Mouse (Mus musculus) erythroblast, embryonic 14.5 days (primary cell): Measurements from ENCODE around the gene Ube2l6. TPM values are rescaled to one million over a fixed set of nuclear protein-coding genes. Genes with fewer than 3 reads are reported as not detected.
A peak's percentile ranks its signal among the peaks of the same experiment; 100 is the strongest.

Source experiments
- H3K27me3 ChIP-seq: 2 replicates; pipeline ENCODE4 v1.6.1; 2012; ENCODE audit warnings: inconsistent platforms; ENCODE audit not compliant: control insufficient read depth
- H3K36me3 ChIP-seq: 2 replicates; pipeline ENCODE4 v1.6.1; 2012; ENCODE audit warnings: mild to moderate bottlenecking, inconsistent platforms; ENCODE audit not compliant: control insufficient read depth
- H3K4me1 ChIP-seq: 2 replicates; pipeline ENCODE4 v1.6.1; 2012; ENCODE audit warnings: inconsistent platforms; ENCODE audit not compliant: control insufficient read depth
- H3K4me3 ChIP-seq: replicated peaks from 2 replicates; pipeline ENCODE3; 2012; ENCODE audit warnings: moderate library complexity, mild to moderate bottlenecking, inconsistent platforms
- H3K9me3 ChIP-seq: 2 replicates; pipeline ENCODE4 v1.6.1; 2012; ENCODE audit warnings: low read length, inconsistent platforms, mixed read lengths; ENCODE audit not compliant: control insufficient read depth
- GATA1 ChIP-seq: IDR thresholded peaks from 2 replicates; pipeline ENCODE4 v1.6.1; 2012; ENCODE audit warnings: low read length, inconsistent platforms, mixed read lengths
- TAL1 ChIP-seq: IDR thresholded peaks from 3 replicates; pipeline ENCODE4 v1.6.1; 2012; ENCODE audit warnings: low read length, inconsistent platforms, mixed read lengths
- polyA plus RNA-seq: library from polyadenylated mRNA; stranded (reverse); fragments of >175 nt; gene quantifications from 2 replicates; pipeline ENCODE4 v1.2.3, GENCODE M21; 2012

The Ube2l6 gene
- polyA plus RNA-seq, 1 experiment, result 9.9 TPM

DNA sequence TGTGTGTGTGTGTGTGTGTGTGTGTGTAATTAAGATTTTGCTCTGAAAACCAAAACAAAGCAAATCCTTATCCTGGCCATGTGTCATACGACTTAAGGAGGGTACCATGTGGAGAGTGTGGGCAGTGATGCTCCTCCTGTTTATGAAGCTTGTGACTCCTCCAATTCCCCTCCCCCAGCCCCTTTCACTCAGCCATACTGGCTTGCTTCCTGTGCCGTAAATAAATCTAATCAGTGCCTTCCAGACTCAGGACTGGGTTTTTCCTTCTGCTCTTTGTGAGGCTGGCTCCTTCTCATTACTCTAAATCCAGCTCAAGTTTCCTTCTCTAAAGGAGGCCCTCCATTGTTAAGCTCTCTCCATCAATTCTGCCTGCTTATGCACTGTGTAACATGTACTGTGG lies 24.6 kb downstream of the Ube2l6 start:
- peaks cover 72% of the 10 kb centered on the region for H3K27me3 ChIP-seq
- peaks cover 62% of the 10 kb centered on the region for H3K4me1 ChIP-seq
- no peak for TF ChIP-seq TAL1
- TF ChIP-seq GATA1, result no peak

DNA sequence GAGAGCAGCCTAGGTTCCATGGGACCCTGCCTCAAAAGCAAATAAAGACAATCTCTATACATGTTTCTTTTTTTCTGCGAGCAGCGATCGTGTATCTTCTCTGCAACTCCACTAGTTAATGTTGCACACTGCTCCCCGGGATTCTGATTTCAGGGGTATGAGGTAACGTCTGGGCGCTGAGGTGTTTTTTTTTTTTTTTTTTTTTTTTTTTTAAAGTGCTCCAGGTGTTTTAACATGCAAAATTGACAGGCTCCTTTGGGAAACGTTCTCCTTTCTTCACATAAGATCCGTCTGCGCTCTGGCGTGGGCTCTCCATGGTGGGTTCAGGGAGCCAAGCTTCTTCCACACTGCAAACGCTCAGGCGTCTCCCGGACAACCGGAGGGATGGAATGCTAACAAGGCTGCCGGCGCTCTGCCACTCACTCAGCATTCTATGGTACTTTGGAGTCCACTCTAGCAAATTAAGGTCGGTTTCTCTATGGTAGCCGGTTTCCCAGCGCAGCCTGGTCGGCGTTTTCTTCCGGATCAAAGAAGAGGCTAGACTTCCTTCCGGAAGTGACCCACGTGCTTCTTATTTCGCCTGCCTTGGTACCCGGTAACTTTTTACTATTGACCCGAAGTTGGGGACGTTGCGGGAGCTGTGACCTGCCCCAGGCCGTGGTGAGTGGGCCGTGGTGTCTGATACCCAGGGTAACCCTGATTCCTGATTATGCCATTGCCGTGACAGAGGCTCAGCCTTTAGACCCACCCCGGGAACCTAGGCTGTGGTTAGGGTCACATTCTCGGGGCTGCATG lies 28.1 kb downstream of the Ube2l6 start, which contains the start of gene Timm10:
Gene Timm10 (plus strand): TSS at position 510 of the 795 bp plus-strand sequence.
- Histone ChIP-seq H3K36me3 (peaks cover 35% of the 10 kb centered on the region), H3K27me3 (peaks cover 37% of the 10 kb centered on the region), H3K4me1 (peaks cover 78% of the 10 kb centered on the region), H3K4me3 (peak within 1 kb of the TSS; percentile 88), H3K9me3 (peaks cover 4% of the 10 kb centered on the region)
- TF ChIP-seq GATA1 (no peak), TAL1 (no peak)

More for the DNA sequence above, 24.6 kb downstream of the Ube2l6 start:
- peaks cover under 1% of the 10 kb centered on the region for H3K9me3 ChIP-seq
- H3K4me3 ChIP-seq, result no peak overlapping the region
- H3K36me3 ChIP-seq, result peaks cover 3% of the 10 kb centered on the region

DNA sequence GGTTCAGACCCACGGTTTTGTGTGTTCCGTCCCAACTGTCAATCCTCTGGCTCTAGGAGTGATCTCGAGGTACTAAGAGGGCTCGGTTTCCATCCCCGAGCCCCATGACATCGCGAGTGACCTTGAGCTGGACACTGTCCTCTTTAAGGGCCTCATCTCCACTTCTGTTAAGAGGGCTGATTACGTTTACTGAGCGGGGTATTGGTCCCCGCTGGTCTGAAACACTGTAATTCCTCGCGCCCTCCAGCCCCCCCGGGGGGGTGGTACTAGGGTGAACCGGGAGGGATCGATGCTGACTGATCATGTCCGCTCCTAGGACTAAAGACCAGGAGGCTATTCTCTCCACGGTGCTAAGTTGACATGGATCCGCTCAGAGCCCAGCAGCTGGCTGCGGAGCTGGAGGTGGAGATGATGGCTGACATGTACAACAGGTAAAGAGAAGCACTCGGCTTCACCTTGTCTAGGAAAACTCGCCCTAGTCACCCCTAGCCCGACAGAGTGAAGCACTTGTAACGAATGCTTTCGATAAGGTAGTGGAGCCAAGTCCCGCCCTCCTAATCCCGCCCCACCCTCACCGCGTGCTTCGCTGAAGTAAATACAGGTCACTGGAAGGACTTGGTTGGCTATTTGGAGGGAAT lies 28.8 kb downstream of the Ube2l6 start:
- H3K4me1 ChIP-seq, result peaks cover 78% of the 10 kb centered on the region
- peaks cover 40% of the 10 kb centered on the region for H3K36me3 ChIP-seq
- TF ChIP-seq TAL1, result no peak
- TF ChIP-seq GATA1, result peak; percentile 46
- peaks cover 4% of the 10 kb centered on the region for H3K9me3 ChIP-seq
- peaks cover 30% of the 10 kb centered on the region for H3K27me3 ChIP-seq
- peak overlapping the region; percentile 88 for H3K4me3 ChIP-seq

- Histone ChIP-seq H3K9me3 (peaks cover 6% of the 10 kb centered on the region), H3K27me3 (peaks cover 10% of the 10 kb centered on the region), H3K36me3 (peaks cover 42% of the 10 kb centered on the region), H3K4me3 (no peak overlapping the region), H3K4me1 (peaks cover 64% of the 10 kb centered on the region)
- no peak for TF ChIP-seq TAL1
- TF ChIP-seq GATA1, result no peak
These were observed 33.2 kb downstream of the Ube2l6 start for GRCm38 (mm10) chr2:84831666-84832391.

DNA sequence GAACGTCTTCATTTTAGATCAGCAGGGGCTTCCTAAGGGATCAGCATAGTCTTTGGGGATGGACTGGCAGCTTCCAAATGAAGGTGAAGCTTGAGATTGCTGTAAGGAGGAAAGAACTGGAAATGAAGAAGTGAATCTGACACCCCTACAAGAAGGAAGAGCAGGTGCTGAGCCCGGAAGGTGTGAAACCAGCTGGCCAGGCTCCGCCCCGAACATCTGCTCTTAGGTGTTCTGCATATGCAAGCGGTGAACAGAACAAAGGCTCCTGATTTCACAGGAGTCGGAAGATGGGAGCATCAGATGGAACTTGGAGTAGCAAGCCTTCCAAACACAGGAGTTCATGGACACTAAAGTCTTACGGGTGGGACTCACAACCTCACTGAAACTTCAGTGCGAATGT lies 38.5 kb downstream of the Ube2l6 start:
- no peak overlapping the region for H3K4me3 ChIP-seq
- peaks cover 2% of the 10 kb centered on the region for H3K9me3 ChIP-seq
- H3K27me3 ChIP-seq, result peaks cover 21% of the 10 kb centered on the region
- H3K4me1 ChIP-seq, result peaks cover 48% of the 10 kb centered on the region
- no peak for TF ChIP-seq GATA1
- peaks cover 29% of the 10 kb centered on the region for H3K36me3 ChIP-seq

- H3K27me3 ChIP-seq, result peaks cover 21% of the 10 kb centered on the region
- H3K4me1 ChIP-seq, result peaks cover 46% of the 10 kb centered on the region
- no peak for TF ChIP-seq GATA1
- TF ChIP-seq TAL1, result no peak
- peaks cover 37% of the 10 kb centered on the region for H3K36me3 ChIP-seq
- H3K9me3 ChIP-seq, result peaks cover 2% of the 10 kb centered on the region
- peak overlapping the region; percentile 74 for H3K4me3 ChIP-seq
These were observed 39.4 kb downstream of the Ube2l6 start for GRCm38 (mm10) chr2:84837817-84838592.

DNA sequence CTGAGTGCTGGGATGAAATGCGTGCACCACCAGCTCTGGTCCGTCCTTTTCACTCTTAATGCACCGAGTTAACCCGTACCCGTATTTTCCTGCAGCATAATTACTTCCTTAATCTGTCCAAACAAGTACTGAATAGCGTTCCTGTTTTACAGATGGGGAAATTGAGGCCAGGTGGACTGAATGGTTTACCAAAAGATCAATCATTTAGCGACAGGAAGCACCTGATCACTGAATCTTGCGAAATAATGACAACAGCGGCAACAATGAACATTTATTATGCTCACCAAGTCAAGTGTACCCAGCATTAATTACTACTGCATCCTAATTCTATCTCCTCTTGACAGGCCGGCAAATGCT lies 39.9 kb downstream of the Ube2l6 start, which contains the start of gene Slc43a1:
Gene Slc43a1 (plus strand): TSS at position 258 of the 357 bp plus-strand sequence.
- H3K4me3 ChIP-seq, result peak within 1 kb of the TSS; percentile 74
- H3K27me3 ChIP-seq, result peaks cover 21% of the 10 kb centered on the region
- peaks cover 2% of the 10 kb centered on the region for H3K9me3 ChIP-seq
- H3K36me3 ChIP-seq, result peaks cover 42% of the 10 kb centered on the region
- TF ChIP-seq GATA1 (no peak), TAL1 (no peak)
- peaks cover 46% of the 10 kb centered on the region for H3K4me1 ChIP-seq
